Mouse (Mus musculus) erythroblast, embryonic 14.5 days (primary cell): ENCODE results near the gene 4932438H23Rik. TPM values are rescaled to one million over a fixed set of nuclear protein-coding genes. Genes with fewer than 3 reads are reported as not detected.
A peak's percentile ranks its signal among the peaks of the same experiment; 100 is the strongest.

Experiments
- H3K27me3 ChIP-seq: 2 replicates; pipeline ENCODE4 v1.6.1; 2012; ENCODE audit warnings: inconsistent platforms; ENCODE audit not compliant: control insufficient read depth
- H3K36me3 ChIP-seq: 2 replicates; pipeline ENCODE4 v1.6.1; 2012; ENCODE audit warnings: mild to moderate bottlenecking, inconsistent platforms; ENCODE audit not compliant: control insufficient read depth
- H3K4me1 ChIP-seq: 2 replicates; pipeline ENCODE4 v1.6.1; 2012; ENCODE audit warnings: inconsistent platforms; ENCODE audit not compliant: control insufficient read depth
- H3K4me3 ChIP-seq: replicated peaks from 2 replicates; pipeline ENCODE3; 2012; ENCODE audit warnings: moderate library complexity, mild to moderate bottlenecking, inconsistent platforms
- H3K9me3 ChIP-seq: 2 replicates; pipeline ENCODE4 v1.6.1; 2012; ENCODE audit warnings: low read length, inconsistent platforms, mixed read lengths; ENCODE audit not compliant: control insufficient read depth
- GATA1 ChIP-seq: IDR thresholded peaks from 2 replicates; pipeline ENCODE4 v1.6.1; 2012; ENCODE audit warnings: low read length, inconsistent platforms, mixed read lengths
- TAL1 ChIP-seq: IDR thresholded peaks from 3 replicates; pipeline ENCODE4 v1.6.1; 2012; ENCODE audit warnings: low read length, inconsistent platforms, mixed read lengths
- polyA plus RNA-seq: library from polyadenylated mRNA; stranded (reverse); fragments of >175 nt; gene quantifications from 2 replicates; pipeline ENCODE4 v1.2.3, GENCODE M21; 2012

Gene 4932438H23Rik
- polyA plus RNA-seq, 1 experiment, result not detected

DNA sequence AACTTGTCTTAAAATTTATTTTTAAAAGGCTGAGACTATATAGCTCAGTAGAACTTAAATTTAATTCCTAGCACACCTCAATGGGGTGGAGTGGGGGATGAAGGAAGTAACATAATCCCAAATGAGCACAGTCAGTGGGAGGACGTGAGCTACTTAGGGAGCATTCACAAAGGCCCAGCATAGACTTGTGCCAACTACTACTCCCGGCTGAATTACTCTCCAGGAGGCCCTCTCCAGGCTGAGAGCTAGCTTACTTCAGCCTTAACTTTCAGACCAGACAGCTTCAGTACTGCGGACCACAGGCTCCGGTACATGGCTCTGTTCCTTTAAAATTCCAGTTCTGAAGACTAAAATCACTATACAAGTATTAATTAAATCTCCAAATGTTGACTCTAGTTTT, 68.6 kb downstream of the 4932438H23Rik start:
- H3K36me3 ChIP-seq, result peaks cover 97% of the 10 kb centered on the region
- no peaks in the 10 kb centered on the region for H3K4me1 ChIP-seq
- TF ChIP-seq GATA1 (no peak), TAL1 (no peak)
- H3K27me3 ChIP-seq, result no peaks in the 10 kb centered on the region
- no peak overlapping the region for H3K4me3 ChIP-seq
- peaks cover 9% of the 10 kb centered on the region for H3K9me3 ChIP-seq

DNA sequence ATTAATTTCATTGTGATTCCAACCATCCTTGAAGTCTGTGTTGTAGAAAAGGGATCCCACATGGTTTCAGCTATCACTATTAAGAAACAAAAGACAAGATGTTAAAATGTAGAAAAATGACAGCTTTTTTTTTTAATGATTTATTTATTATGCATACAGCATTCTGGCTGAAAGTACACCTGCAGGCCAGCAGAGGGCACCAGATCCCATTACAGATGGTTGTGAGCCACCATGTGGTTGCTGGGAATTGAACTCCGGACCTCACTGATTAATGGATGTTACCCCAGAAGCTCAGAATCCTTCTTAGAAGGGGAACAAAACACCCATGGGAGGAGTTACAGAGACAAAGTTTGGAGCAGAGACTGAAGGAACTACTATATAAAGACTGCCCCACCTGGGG, 71.5 kb downstream of the 4932438H23Rik start:
- peaks cover 2% of the 10 kb centered on the region; the same call in 1 of the 2 replicates for H3K4me1 ChIP-seq
- no peaks in the 10 kb centered on the region for H3K27me3 ChIP-seq
- H3K4me3 ChIP-seq, result no peak overlapping the region
- H3K9me3 ChIP-seq, result peaks cover 9% of the 10 kb centered on the region
- peaks cover 100% of the 10 kb centered on the region for H3K36me3 ChIP-seq
- TF ChIP-seq GATA1 (no peak), TAL1 (no peak)

DNA sequence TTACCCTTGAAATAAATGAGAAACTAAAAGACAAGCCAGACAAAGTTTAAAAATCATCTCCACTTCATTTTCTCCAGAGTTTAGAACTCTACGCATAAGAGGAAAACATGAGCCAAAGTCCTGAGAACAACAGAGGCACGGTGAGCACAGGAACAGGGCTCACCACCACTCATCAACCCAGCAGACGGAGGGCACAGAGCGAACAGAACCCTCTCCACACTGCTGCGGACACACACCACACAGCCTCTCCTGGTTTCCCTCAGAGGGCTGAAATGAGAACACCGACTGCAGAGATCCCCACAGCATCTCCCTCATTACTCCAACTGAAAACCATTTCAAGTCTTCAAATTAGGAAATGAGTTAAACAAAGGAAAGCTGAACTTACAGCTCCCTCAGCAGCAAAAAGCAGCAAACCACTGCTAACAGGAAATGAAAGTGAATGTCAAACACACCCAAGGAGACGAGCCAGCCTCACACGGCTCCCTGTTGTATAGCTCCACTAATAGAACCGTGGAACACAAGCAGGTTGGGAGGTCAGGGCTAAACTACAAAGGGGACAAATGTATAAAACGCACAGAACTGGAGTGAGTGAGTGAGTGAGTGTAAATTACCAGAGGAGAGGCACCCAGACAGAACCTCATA, 74.0 kb downstream of the 4932438H23Rik start:
- peaks cover 9% of the 10 kb centered on the region for H3K9me3 ChIP-seq
- no peak overlapping the region for H3K4me3 ChIP-seq
- no peaks in the 10 kb centered on the region for H3K27me3 ChIP-seq
- H3K36me3 ChIP-seq, result peaks cover 99% of the 10 kb centered on the region
- peaks cover 2% of the 10 kb centered on the region; the same call in 1 of the 2 replicates for H3K4me1 ChIP-seq
- no peak for TF ChIP-seq GATA1
- no peak for TF ChIP-seq TAL1

DNA sequence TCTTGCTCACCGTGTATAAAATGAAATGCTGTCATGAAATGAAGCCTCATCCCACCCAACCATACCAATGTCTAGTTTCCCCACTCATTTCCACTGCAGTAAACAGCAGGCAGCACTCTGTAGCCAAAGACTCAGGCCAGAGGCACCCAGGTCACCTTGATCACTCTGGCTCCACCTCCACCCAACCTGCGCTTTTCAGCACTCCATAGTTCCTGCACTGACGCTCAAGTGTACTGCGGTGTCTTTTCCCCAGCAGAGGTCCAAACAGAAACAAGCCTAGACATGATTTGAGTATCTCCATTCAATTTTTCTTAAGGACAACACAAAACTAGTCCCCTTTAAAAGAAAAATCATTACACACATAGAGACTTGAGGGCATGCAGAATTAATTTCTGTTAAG, 75.4 kb downstream of the 4932438H23Rik start:
- Histone ChIP-seq H3K4me3 (no peak overlapping the region), H3K27me3 (no peaks in the 10 kb centered on the region), H3K36me3 (peaks cover 99% of the 10 kb centered on the region), H3K9me3 (peaks cover 8% of the 10 kb centered on the region), H3K4me1 (peaks cover 2% of the 10 kb centered on the region; the same call in 1 of the 2 replicates)
- TF ChIP-seq TAL1, result no peak
- no peak for TF ChIP-seq GATA1

DNA sequence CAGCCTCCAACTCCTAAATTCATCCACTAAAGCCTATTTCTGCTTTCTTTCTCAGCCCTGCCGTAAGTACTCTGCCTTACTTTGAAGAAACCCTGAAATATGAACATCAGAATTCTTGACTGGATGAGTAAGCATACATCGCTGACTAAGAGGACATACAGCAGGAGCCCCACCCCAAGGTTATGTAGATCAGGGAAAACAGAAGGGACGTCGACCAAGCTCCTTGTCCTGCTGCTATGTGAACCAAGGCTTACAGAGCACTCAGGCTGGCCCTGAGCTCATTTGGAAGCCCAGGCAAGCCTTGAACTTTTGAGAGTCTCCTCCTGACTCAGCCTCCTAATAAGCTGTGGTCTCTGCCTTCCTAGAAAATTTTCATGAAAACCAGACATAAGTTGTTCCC, 79.2 kb downstream of the 4932438H23Rik start:
- Histone ChIP-seq H3K9me3 (no peaks in the 10 kb centered on the region), H3K4me3 (no peak overlapping the region), H3K27me3 (no peaks in the 10 kb centered on the region), H3K4me1 (peaks cover 15% of the 10 kb centered on the region), H3K36me3 (peaks cover 82% of the 10 kb centered on the region)
- TF ChIP-seq GATA1 (no peak), TAL1 (no peak)

DNA sequence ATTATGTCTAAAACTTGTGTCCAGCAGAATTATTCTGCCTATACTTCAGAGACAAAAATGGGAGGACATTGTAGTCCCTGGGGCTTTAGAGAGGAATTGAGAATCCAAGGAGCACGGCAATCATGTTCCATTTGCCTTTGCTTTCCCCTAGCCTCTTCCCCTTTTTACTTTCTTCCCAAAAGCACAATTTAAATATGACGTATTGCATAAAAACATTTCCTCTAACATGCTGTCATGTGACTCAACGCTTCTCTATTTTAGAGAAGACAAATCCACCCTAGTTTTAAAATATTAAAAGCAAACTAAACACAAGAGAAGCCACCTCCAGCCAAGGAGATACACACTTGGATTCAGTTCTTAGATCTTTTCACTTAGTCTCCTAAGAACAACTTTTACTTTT, 83.1 kb downstream of the 4932438H23Rik start:
- TF ChIP-seq TAL1, result no peak
- TF ChIP-seq GATA1, result no peak
- Histone ChIP-seq H3K27me3 (no peaks in the 10 kb centered on the region), H3K9me3 (no peaks in the 10 kb centered on the region), H3K4me1 (peaks cover 45% of the 10 kb centered on the region), H3K4me3 (peak overlapping the region; percentile 97), H3K36me3 (peaks cover 61% of the 10 kb centered on the region)

DNA sequence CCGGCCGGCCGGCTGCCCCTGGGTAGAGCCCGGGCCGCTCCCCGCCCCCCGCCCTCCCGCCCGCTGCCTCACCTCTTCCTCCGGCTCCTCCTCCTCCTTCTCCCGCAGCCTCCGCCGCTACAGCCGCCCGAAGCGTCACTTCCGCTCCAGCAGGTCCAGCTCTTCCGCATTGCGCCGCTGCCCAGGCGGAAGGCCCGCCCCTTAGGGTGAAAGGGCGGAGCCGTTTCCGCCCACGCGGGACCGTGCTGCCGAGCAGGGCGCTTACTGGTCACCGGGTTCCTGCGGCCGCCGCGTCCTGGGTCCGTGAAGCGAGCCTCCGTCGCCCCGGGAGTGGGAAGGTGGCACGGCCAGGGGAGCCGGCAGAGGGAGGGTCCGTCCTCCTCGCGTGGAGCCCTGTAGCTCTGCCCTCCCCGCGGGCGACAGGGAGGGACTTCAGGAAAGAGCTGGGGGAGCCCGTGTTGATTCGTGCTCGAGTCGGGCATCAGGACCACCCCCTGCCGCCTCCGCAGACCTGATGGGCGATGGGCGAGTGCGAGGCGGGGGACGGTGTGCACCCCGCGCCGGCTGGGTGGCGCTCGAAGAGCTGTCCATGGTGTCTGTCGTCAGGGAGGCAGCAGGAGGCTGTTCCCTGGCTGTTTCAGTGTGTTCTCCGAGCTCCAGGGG, 83.8 kb downstream of the 4932438H23Rik start, which contains the start of gene Synj1:
Gene Synj1 (minus strand): TSS at position 288 of the 663 bp plus-strand sequence.
- peaks cover 61% of the 10 kb centered on the region for H3K36me3 ChIP-seq
- H3K4me3 ChIP-seq, result peak within 1 kb of the TSS; percentile 97
- H3K9me3 ChIP-seq, result no peaks in the 10 kb centered on the region
- H3K27me3 ChIP-seq, result no peaks in the 10 kb centered on the region
- TF ChIP-seq GATA1, result no peak
- TF ChIP-seq TAL1, result no peak
- peaks cover 52% of the 10 kb centered on the region for H3K4me1 ChIP-seq

DNA sequence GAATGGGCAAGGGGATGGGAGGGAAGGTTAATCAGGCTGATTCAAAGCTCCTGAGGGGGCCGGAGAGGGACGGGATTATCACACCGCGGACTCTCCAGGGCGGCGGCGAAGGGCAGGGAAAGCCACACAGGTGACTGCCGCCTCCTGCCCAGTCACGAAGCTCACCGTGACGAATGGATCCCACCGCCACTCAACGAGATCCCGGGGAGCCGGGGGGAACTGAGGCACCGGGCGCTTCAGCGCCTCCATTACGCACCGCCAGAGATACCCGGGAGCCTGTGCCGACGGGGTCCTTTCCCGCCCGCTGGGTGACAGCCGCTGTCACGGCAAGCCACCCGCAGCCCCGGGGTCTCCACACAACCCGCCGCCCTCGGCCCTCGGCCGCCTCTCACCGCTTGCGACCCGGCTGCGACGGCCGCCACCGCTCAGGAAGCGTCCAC, 84.3 kb downstream of the 4932438H23Rik start:
- Histone ChIP-seq H3K36me3 (peaks cover 61% of the 10 kb centered on the region), H3K4me3 (peak overlapping the region; percentile 97), H3K4me1 (peaks cover 57% of the 10 kb centered on the region), H3K27me3 (no peaks in the 10 kb centered on the region), H3K9me3 (no peaks in the 10 kb centered on the region)
- no peak for TF ChIP-seq GATA1
- TF ChIP-seq TAL1, result no peak

DNA sequence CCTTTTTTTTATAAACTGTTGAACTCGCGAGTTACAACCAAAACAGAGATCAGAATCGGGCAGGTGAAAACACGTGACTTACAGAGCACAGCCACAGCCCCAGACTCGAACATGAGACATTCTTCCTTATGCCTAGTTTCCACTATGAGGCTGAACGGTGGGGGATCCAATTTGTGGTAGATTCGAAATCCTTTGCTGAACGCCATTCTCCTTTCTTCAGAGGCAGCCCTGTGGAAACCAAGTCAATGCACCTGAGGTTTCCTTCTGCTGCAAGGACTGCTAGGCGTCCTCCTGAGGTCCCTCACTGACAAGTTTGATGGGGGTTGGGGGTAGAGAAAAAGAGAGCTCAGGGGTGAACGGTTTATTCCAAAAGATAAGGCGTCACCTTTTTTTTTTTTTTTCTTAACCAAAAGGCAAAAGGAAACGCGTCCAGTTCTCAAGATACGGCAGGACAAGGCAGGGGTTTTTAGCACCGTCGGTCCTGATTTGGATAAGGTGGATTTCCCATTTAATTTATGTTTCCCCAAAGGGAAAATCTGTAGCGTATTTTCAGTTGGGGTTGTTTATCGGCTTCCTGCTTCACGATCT, 84.9 kb downstream of the 4932438H23Rik start:
- TF ChIP-seq TAL1, result no peak
- no peak for TF ChIP-seq GATA1
- Histone ChIP-seq H3K27me3 (no peaks in the 10 kb centered on the region), H3K4me3 (peak overlapping the region; percentile 97), H3K9me3 (no peaks in the 10 kb centered on the region), H3K4me1 (peaks cover 61% of the 10 kb centered on the region), H3K36me3 (peaks cover 59% of the 10 kb centered on the region)
